Mouse (Mus musculus) intestine, embryonic 15.5 days (tissue): ENCODE measurements around the gene Clic4. TPM values are rescaled to one million over a fixed set of nuclear protein-coding genes. Genes with fewer than 3 reads are reported as not detected.

Source experiments
- ATAC-seq: fragments of 200-750 bp; cut with Nextera tagmentation; 2 replicates; pipeline ENCODE4 v1.8.0; 2017; ENCODE audit warnings: moderate TSS enrichment, moderate library complexity
- H3K27ac ChIP-seq: fragments of 300-500 bp; sonication (generic); 2 replicates; pipeline ENCODE4 v1.5.1; 2015; ENCODE audit warnings: mild to moderate bottlenecking, inconsistent platforms
- H3K27me3 ChIP-seq: fragments of 300-500 bp; sonication (generic); replicated peaks from 2 replicates; pipeline ENCODE4 v1.6.1; 2015; ENCODE audit warnings: inconsistent platforms
- H3K36me3 ChIP-seq: fragments of 300-500 bp; sonication (generic); 2 replicates; pipeline ENCODE4 v1.6.1; 2015; ENCODE audit warnings: inconsistent platforms
- H3K4me1 ChIP-seq: fragments of 300-500 bp; sonication (generic); replicated peaks from 2 replicates; pipeline ENCODE4 v1.6.1; 2015; ENCODE audit warnings: inconsistent platforms
- H3K4me2 ChIP-seq: fragments of 300-500 bp; sonication (generic); replicated peaks from 2 replicates; pipeline ENCODE4 v1.6.1; 2015; ENCODE audit warnings: mild to moderate bottlenecking, inconsistent platforms
- H3K4me3 ChIP-seq: fragments of 300-500 bp; sonication (generic); replicated peaks from 2 replicates; pipeline ENCODE4 v1.5.1; 2015; ENCODE audit warnings: inconsistent platforms
- H3K9ac ChIP-seq: fragments of 300-500 bp; sonication (generic); 2 replicates; pipeline ENCODE4 v1.6.1; 2015; ENCODE audit warnings: inconsistent platforms
- H3K9me3 ChIP-seq: fragments of 300-500 bp; sonication (generic); 2 replicates; pipeline ENCODE4 v1.6.1; 2016; ENCODE audit warnings: inconsistent platforms
- WGBS: fragments of 180-500 bp; shearing (Covaris S2); methylation state at CpG from one replicate; pipeline ENCODE4 v1.1.7; 2015; 5-methylcytosine and 5-hydroxymethylcytosine counted together
- polyA plus RNA-seq: library from polyadenylated mRNA; unstranded; fragments of >200 nt; fragmentation: Nextera tagmentation; extraction: Ambion mirVana; gene quantifications from 2 replicates; pipeline ENCODE4 v1.2.1, GENCODE M21; 2015

Gene Clic4
- polyA plus RNA-seq, 1 experiment from 2014 or later = 135 TPM

DNA sequence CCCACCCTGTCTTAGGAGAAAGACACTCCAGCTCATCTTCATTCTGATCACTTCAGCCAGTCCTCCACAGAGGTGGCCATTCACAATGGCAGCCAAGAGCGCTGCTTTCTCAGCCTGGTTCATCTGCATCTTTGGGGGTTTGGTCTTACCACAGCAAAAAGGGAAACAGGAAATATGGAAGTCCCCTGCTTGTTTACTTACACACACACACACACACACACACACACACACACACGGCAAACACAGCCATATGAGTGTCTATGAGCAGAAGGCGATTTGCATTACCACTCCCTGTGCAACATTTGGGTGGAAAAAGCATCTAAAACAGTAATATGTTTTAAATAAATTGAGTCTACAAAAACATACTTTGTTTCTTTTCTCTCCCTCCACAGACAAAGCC, 32.3 kb downstream of the Clic4 start:
- Histone ChIP-seq H3K4me2 (no peak overlapping the region), H3K36me3 (no peaks in the 10 kb centered on the region), H3K27ac (peak overlapping the region; percentile 32; the same call in 1 of the 2 replicates), H3K9me3 (no peaks in the 10 kb centered on the region), H3K9ac (no peak overlapping the region), H3K4me3 (no peak overlapping the region), H3K4me1 (peaks cover 32% of the 10 kb centered on the region), H3K27me3 (no peaks in the 10 kb centered on the region)
- ATAC-seq = no peak
- 64% methylated on average over 3 of the region's 3 CpGs for WGBS

DNA sequence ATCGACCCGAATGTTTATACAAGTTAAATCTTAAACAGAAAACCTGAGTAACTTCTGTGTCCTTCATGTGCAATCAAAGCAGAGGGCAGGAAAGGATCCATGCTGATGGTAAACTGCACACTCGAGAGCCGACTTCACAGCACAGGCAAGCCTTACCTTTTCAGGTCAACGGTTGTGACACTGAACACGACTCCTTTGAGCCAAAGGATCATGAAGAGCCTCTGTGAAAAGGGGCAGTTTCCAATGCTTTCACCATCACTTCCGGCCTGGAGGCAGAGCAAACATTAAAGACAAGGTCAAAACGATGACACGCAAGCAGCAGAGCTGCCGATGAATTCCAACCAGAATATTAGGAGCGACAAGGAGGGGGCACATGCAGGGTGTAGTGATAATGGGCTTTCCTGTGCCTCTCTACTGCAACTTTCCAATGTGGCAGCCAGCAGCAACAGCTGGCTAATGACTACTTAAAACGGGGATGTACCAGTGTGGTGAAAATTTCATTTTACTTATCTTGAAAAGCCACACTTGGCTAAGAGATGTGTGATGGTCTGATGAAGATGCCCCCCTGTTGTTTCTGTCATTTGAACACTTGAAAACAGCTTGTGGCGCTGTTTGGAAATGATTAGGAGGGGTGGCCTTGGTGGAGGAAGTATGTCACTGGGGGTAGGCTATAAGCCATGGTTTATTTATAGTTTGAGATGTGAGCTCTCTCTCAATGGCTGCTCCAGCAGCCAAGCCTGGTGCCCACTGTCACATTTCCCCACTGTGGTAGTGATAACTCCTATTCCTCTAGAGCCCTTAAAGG, 33.7 kb downstream of the Clic4 start:
- ATAC-seq = no peak
- no peaks in the 10 kb centered on the region for H3K27me3 ChIP-seq
- H3K4me2 ChIP-seq = no peak overlapping the region
- H3K9me3 ChIP-seq = no peaks in the 10 kb centered on the region
- H3K4me3 ChIP-seq = no peak overlapping the region
- peaks cover 32% of the 10 kb centered on the region for H3K4me1 ChIP-seq
- no peak overlapping the region for H3K9ac ChIP-seq
- no peaks in the 10 kb centered on the region for H3K36me3 ChIP-seq
- 53% methylated on average over 13 of the region's 13 CpGs for WGBS
- H3K27ac ChIP-seq = no peak overlapping the region

DNA sequence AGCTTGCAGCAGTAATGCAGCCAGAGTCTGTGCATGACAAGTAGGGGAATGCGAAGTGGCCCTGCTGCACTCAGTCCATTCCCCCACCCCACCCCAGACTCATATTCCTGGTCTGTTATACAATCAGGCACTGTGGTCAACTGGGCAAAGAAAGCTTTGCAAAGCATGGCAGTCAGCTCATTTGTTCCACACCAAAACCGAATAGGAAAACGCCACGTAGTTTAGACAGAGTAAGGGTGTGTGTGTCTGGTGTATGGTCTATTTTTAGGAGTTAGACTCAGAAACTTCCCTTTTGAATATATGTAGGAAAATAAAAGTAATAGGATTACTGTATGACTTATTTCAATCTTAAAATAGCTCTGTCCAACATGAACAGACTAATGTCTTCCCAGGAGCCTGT, 36.0 kb downstream of the Clic4 start:
- H3K9ac ChIP-seq = no peak overlapping the region

DNA sequence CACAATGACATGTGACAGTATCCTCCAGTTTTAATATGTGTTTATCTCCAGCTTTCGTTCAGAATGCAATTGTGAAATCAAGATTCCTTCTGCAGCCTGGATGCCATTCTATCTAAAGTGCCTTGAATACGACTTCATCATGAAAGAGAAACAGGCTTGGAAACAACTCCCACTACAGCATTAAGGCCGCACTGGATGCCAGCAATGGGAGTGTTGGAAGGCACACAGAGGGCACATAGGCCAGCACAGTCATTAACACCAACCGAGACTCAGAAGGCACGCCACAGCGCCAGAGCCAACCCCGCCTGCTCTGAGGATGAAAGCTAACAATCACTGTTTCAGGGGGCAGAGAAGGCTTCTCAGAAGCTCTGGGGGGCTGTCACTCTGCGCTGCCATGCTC, 37.1 kb downstream of the Clic4 start:
- H3K27ac ChIP-seq = no peak overlapping the region

More for the DNA sequence above, 36.0 kb downstream of the Clic4 start:
- no peaks in the 10 kb centered on the region for H3K9me3 ChIP-seq
- H3K27me3 ChIP-seq = no peaks in the 10 kb centered on the region
- H3K4me3 ChIP-seq = no peak overlapping the region
- no peak for ATAC-seq
- no peaks in the 10 kb centered on the region for H3K36me3 ChIP-seq
- H3K4me1 ChIP-seq = peaks cover 32% of the 10 kb centered on the region
- no peak overlapping the region for H3K4me2 ChIP-seq
- H3K27ac ChIP-seq = no peak overlapping the region
- WGBS = 82% methylated on average over 4 of the region's 4 CpGs

DNA sequence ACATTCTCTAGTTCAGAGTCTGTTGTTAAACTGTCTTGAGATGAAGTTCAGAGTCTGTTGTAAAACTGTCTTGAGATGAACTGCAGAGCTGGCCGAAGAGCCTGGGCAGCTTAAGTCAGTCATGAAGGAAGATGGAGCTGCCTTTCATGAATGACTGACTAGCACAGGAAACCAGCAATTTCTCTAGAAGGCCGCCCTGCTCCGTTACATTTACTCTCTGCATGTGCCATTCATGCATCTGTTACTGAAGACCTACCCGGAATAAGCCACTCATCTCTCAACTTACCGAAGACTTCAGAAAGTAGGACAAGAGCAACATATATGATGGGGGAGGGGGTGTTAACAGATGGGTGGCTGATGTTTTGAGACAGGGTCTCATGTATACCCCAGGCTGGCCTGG, 40.1 kb downstream of the Clic4 start:
- Histone ChIP-seq H3K27me3 (no peaks in the 10 kb centered on the region), H3K36me3 (no peaks in the 10 kb centered on the region), H3K27ac (no peak overlapping the region), H3K9me3 (no peaks in the 10 kb centered on the region), H3K4me3 (no peak overlapping the region), H3K9ac (no peak overlapping the region), H3K4me1 (peaks cover 15% of the 10 kb centered on the region; the same call in 1 of the 2 replicates), H3K4me2 (no peak overlapping the region)
- 58% methylated on average over 5 of the region's 5 CpGs for WGBS
- ATAC-seq = no peak

More for the DNA sequence above, 37.1 kb downstream of the Clic4 start:
- no peaks in the 10 kb centered on the region for H3K27me3 ChIP-seq
- peaks cover 27% of the 10 kb centered on the region for H3K4me1 ChIP-seq
- H3K4me3 ChIP-seq = no peak overlapping the region
- H3K9ac ChIP-seq = no peak overlapping the region
- H3K36me3 ChIP-seq = no peaks in the 10 kb centered on the region
- H3K4me2 ChIP-seq = no peak overlapping the region
- H3K9me3 ChIP-seq = no peaks in the 10 kb centered on the region
- no peak for ATAC-seq
- WGBS = 65% methylated on average over 8 of the region's 8 CpGs

DNA sequence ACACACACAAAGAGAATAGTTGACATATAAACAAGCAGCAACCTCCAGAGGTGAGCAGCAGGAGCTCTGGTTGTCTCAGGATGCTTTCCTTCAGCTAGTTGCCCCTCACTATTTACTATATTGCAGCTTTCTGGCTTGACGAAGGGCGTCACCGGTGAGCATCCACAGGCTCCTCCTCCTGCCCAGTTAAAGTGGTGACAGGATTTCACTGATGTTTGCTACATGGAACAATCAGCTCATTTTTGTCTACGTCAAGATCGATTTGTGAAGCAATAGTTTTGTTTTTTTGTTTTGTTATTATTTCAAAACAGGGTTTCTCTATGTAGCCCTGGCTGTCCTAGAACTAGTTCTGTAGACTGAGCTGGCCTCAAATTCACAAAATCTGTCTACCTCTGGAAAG, 41.1 kb downstream of the Clic4 start:
- no peak overlapping the region for H3K9ac ChIP-seq
- no peaks in the 10 kb centered on the region for H3K27me3 ChIP-seq
- H3K4me2 ChIP-seq = no peak overlapping the region
- no peaks in the 10 kb centered on the region for H3K36me3 ChIP-seq
- 68% methylated on average over 5 of the region's 5 CpGs for WGBS
- peaks cover 15% of the 10 kb centered on the region; the same call in 1 of the 2 replicates for H3K4me1 ChIP-seq
- ATAC-seq = no peak
- H3K9me3 ChIP-seq = no peaks in the 10 kb centered on the region
- no peak overlapping the region for H3K27ac ChIP-seq
- H3K4me3 ChIP-seq = no peak overlapping the region

DNA sequence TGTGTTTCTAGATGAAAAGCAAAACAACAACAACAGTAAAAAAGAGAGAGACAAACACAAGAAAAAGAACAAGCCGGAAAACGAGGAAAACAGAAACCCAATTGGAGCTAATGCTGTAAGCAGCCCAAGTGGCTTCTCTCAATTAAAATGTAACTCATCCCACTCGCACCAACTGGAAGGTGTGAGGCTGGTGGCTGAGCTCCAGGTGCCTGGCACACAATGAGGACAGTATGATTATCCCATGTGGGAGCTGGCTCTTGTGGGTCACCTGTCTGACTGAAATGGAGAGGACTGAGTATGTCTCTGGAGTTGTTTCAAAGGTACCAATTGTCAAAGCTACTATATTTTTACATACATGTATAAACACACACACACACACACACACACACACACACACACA, 41.5 kb downstream of the Clic4 start:
- H3K9me3 ChIP-seq = no peaks in the 10 kb centered on the region
- no peak overlapping the region for H3K4me3 ChIP-seq
- WGBS = 81% methylated on average over 3 of the region's 3 CpGs
- no peaks in the 10 kb centered on the region for H3K27me3 ChIP-seq
- H3K9ac ChIP-seq = no peak overlapping the region
- H3K4me1 ChIP-seq = peaks cover 15% of the 10 kb centered on the region; the same call in 1 of the 2 replicates
- H3K27ac ChIP-seq = no peak overlapping the region
- H3K36me3 ChIP-seq = no peaks in the 10 kb centered on the region
- ATAC-seq = no peak
- H3K4me2 ChIP-seq = no peak overlapping the region

DNA sequence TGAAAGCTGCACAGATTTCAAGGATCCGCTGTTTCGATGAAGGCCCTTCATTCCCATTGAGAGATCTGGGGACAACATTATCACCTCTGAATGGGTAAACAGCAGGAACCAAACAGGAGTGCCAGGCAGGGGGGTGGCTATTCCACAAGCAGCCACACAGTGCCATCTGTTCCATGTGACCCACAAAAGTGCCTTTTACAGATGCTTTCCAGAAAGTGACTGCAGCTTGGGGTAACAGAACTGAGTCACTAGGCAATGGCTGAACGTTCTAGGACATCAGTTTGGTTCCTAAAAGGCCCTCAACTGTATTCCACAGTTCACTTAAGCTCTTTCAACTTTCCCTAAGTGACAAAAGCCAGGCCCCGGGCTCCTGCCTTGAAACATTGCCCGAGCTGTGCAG, 42.0 kb downstream of the Clic4 start:
- Histone ChIP-seq H3K4me2 (no peak overlapping the region), H3K4me1 (peaks cover 14% of the 10 kb centered on the region; the same call in 1 of the 2 replicates), H3K9ac (no peak overlapping the region), H3K27ac (no peak overlapping the region), H3K9me3 (no peaks in the 10 kb centered on the region), H3K4me3 (no peak overlapping the region), H3K27me3 (no peaks in the 10 kb centered on the region), H3K36me3 (no peaks in the 10 kb centered on the region)
- ATAC-seq = no peak
- WGBS = 67% methylated on average over 5 of the region's 5 CpGs

DNA sequence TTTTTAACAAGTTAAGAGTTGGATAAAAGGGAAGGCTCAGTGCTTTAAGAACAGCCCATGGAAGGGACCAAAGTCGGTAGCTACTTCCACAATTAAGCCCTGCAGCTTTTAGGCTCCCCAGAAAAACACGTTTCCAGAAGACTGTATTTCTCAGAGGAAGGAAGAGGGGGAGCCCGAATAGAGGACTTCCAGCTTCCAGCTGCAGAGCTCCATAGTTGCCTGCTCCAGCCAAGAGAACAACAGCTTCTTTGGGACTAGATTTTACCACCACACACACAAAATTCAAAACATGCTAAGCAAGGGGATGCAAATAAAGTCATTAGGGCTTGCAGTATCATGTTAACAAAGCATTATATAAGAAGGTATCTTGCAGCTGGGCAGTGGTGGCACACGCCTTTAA, 42.7 kb downstream of the Clic4 start:
- 0 out of 2 replicates have a peak, but pooled peaks cover 2% of the 10 kb centered on the region for H3K36me3 ChIP-seq
- no peaks in the 10 kb centered on the region for H3K27me3 ChIP-seq
- ATAC-seq = no peak
- 73% methylated on average over 4 of the region's 4 CpGs for WGBS
- H3K4me3 ChIP-seq = no peak overlapping the region
- H3K9ac ChIP-seq = no peak overlapping the region
- H3K9me3 ChIP-seq = no peaks in the 10 kb centered on the region
- H3K4me2 ChIP-seq = no peak overlapping the region
- H3K4me1 ChIP-seq = 0 out of 2 replicates have a peak, but pooled peaks cover 10% of the 10 kb centered on the region
- no peak overlapping the region for H3K27ac ChIP-seq

DNA sequence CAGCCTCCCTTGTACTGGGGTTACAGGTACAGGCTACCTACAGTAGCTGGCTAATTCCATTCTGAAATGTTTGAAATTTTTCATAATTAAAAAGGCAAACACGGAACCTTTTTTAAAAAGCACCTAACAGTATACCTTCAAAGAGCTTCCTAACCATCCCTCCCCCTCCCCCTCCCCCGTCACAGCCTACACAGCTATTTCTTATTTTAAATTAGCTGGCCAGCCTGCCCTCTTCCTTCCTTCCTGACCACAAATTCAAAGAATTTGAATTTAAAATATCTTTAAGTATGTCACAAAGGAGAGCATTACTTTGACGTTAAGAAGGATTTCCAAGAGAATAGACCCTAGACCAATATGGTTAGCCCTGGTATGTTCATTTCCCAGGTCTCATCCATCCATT, 44.5 kb downstream of the Clic4 start:
- WGBS = 74% methylated on average over 3 of the region's 3 CpGs
- ATAC-seq = no peak
- 0 out of 2 replicates have a peak, but pooled peaks cover 3% of the 10 kb centered on the region for H3K36me3 ChIP-seq
- H3K27me3 ChIP-seq = no peaks in the 10 kb centered on the region
- H3K9me3 ChIP-seq = no peaks in the 10 kb centered on the region
- 0 out of 2 replicates have a peak, but pooled peaks cover 6% of the 10 kb centered on the region for H3K4me1 ChIP-seq
- no peak overlapping the region for H3K27ac ChIP-seq
- no peak overlapping the region for H3K4me3 ChIP-seq
- no peak overlapping the region for H3K9ac ChIP-seq
- H3K4me2 ChIP-seq = no peak overlapping the region

DNA sequence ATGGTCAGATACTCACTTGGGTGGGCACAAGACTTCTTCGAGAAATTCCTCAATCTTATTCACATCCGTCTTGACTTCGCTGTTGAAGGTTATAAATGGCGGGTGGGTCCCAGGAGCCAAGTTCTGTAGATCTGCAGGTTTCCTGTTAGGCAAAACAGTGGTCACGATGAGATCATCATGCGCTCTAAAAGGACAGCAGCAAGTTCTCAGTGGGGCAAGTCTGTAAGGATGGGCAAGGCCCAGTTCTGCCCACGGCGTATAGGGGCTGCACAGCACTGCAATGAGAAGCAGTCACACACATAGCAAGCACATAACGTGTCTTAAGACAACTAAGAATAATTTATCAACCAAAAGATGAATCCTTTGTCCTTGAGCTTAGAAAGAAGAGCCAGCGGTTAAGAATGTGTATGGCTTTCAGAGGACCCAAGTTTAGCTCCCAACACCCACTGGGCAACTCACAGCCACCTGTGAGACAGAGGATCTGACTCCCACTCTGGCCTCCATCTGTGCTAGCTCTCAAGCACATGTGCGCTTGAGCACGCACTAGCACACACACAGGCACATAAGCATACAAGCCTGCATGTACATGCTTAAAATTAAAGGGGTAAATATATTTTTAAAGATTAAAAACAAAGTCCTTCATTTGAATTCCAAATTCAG, 46.5 kb downstream of the Clic4 start:
- H3K4me3 ChIP-seq = no peak overlapping the region
- H3K9ac ChIP-seq = no peak overlapping the region
- 0 out of 2 replicates have a peak, but pooled peaks cover 6% of the 10 kb centered on the region for H3K36me3 ChIP-seq
- H3K27ac ChIP-seq = no peak overlapping the region
- no peak for ATAC-seq
- no peaks in the 10 kb centered on the region for H3K9me3 ChIP-seq
- no peak overlapping the region for H3K4me2 ChIP-seq
- H3K4me1 ChIP-seq = 0 out of 2 replicates have a peak, but pooled peaks cover 6% of the 10 kb centered on the region
- 90% methylated on average over 12 of the region's 12 CpGs for WGBS
- H3K27me3 ChIP-seq = no peaks in the 10 kb centered on the region

DNA sequence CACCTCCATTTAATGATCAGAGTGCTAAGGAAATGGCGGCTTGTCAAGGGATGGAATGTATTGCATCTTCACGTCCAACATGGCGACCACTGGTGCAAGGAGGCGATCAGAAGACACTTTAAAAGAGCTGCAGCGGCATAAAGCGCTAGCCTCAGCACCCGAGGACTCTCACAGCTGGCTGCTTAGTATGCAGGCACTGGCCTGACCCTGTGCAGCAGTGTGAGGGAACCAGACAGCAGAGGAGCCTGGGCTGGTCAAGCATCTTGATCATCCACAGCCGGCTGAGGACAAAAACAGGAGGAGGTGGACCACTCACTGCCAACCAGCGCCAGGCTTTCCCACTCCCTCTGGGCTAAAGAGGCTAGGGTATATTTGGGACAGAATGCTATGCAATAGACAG, 48.8 kb downstream of the Clic4 start:
- WGBS = 94% methylated on average over 9 of the region's 9 CpGs
- no peak for ATAC-seq
- H3K4me2 ChIP-seq = no peak overlapping the region
- H3K9ac ChIP-seq = no peak overlapping the region
- H3K4me1 ChIP-seq = no peaks in the 10 kb centered on the region
- H3K36me3 ChIP-seq = peaks cover 10% of the 10 kb centered on the region; the same call in 1 of the 2 replicates
- no peak overlapping the region for H3K4me3 ChIP-seq
- no peaks in the 10 kb centered on the region for H3K9me3 ChIP-seq
- no peak overlapping the region for H3K27ac ChIP-seq
- H3K27me3 ChIP-seq = no peaks in the 10 kb centered on the region
